Mouse (Mus musculus) forebrain, embryonic 11.5 days (tissue): Measurements from ENCODE around the gene Castor1. TPM values are rescaled to one million over a fixed set of nuclear protein-coding genes. Genes with fewer than 3 reads are reported as not detected.

Source experiments
- ATAC-seq: fragments of 200-750 bp; cut with Nextera tagmentation; replicated peaks from 2 replicates; pipeline ENCODE4 v1.8.0; 2017; ENCODE audit warnings: moderate TSS enrichment; ENCODE audit not compliant: low FRiP score
- DNase-seq: peaks from one replicate; pipeline ENCODE4 v3.0.0-alpha.2; 2017; ENCODE audit warnings: low spot score
- H3K27ac ChIP-seq: fragments of 300-500 bp; sonication (generic); 2 replicates; pipeline ENCODE4 v1.5.1; 2014; ENCODE audit warnings: low read depth, low read length
- H3K27me3 ChIP-seq: fragments of 300-500 bp; sonication (generic); 2 replicates; pipeline ENCODE4 v1.6.1; 2014; ENCODE audit warnings: mild to moderate bottlenecking, low read length, mixed read lengths; ENCODE audit not compliant: control insufficient read depth, insufficient read depth
- H3K36me3 ChIP-seq: fragments of 300-500 bp; sonication (generic); 2 replicates; pipeline ENCODE4 v1.6.1; 2014; ENCODE audit warnings: mild to moderate bottlenecking, low read length, moderate library complexity, mixed read lengths; ENCODE audit not compliant: control insufficient read depth, insufficient read depth
- H3K4me1 ChIP-seq: fragments of 300-500 bp; sonication (generic); replicated peaks from 2 replicates; pipeline ENCODE4 v1.6.1; 2014; ENCODE audit warnings: low read length, mixed read lengths; ENCODE audit not compliant: control insufficient read depth, insufficient read depth
- H3K4me2 ChIP-seq: fragments of 300-500 bp; sonication (generic); 2 replicates; pipeline ENCODE4 v1.6.1; 2014; ENCODE audit warnings: low read depth, mild to moderate bottlenecking, low read length, moderate library complexity, mixed read lengths; ENCODE audit not compliant: severe bottlenecking
- H3K4me3 ChIP-seq: fragments of 300-500 bp; sonication (generic); 2 replicates; pipeline ENCODE4 v1.5.1; 2014; ENCODE audit warnings: low read depth, low read length
- H3K9ac ChIP-seq: fragments of 300-500 bp; sonication (generic); 2 replicates; pipeline ENCODE4 v1.6.1; 2014; ENCODE audit warnings: low read length
- H3K9me3 ChIP-seq: fragments of 300-500 bp; sonication (generic); 2 replicates; pipeline ENCODE4 v1.6.1; 2016; ENCODE audit warnings: low read length, mixed read lengths; ENCODE audit not compliant: control insufficient read depth
- WGBS: fragments of 180-500 bp; shearing (Covaris S2); extraction: QIAGEN DNeasy Blood & Tissue Kit; methylation state at CpG from one replicate; pipeline ENCODE4 v1.1.7; 2014; 5-methylcytosine and 5-hydroxymethylcytosine counted together
- polyA plus RNA-seq: library from polyadenylated mRNA; unstranded; fragments of >200 nt; fragmentation: Nextera tagmentation; extraction: Ambion mirVana; gene quantifications from 2 replicates; pipeline ENCODE4 v1.2.1, GENCODE M21; 2014

Castor1 gene
- polyA plus RNA-seq, 1 experiment from 2014 or later, result 2.5 TPM

DNA sequence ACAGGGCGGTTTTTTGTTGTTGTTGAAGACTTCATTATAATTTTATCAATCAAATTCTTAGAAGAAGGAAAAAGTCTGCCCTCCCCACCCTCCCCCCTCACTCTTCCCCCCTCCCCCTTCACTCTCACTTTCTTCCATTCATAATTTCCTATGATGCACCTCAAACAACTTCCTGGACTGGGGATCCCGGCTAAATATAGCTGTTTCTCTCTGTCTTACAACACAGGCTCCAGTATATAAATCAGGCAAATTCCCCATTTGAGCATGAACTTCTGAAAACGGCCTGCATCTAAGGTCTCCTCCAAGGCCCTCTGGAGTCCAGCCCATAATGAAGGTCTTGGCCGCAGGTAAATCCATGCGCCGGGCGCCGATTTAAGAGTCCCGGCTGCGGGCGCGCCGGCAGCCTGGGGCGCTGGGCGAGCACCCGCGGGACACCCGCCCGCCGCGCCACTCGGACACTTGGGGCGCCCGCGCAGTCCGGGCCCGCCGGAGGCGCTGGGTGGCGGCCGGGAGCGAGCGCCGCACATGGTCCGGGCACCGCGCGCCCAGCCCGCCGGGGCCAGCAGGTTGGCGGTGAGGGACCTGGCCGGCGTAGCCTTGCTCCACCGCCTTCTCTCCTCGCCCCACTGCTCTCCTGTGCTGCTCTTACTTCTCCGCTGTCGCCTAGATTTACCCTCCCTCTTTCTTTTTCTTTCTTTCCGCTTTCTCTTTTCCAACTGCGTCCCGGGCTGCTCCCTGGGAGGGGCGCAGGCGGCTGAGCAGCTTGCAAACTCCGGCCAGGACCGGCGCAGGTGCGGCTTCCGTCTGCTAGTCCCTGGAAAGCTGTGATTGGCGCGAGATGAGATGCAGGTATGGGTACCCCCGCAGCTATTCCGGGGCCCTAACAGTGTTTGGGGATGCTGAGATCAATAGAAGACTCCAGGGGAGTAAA, 48.5 kb downstream of the Castor1 start:
- DNase-seq (peak; percentile 69), ATAC-seq (no peak)
- Histone ChIP-seq H3K4me3 (peak overlapping the region; percentile 39), H3K27me3 (peaks cover 32% of the 10 kb centered on the region), H3K4me1 (0 out of 2 replicates have a peak, but pooled peaks cover 3% of the 10 kb centered on the region), H3K4me2 (peak overlapping the region; percentile 73), H3K9ac (peak overlapping the region; percentile 44), H3K36me3 (no peaks in the 10 kb centered on the region), H3K27ac (no peak overlapping the region), H3K9me3 (no peaks in the 10 kb centered on the region)
- WGBS, result under 1% methylated on average over 49 of the region's 61 CpGs

DNA sequence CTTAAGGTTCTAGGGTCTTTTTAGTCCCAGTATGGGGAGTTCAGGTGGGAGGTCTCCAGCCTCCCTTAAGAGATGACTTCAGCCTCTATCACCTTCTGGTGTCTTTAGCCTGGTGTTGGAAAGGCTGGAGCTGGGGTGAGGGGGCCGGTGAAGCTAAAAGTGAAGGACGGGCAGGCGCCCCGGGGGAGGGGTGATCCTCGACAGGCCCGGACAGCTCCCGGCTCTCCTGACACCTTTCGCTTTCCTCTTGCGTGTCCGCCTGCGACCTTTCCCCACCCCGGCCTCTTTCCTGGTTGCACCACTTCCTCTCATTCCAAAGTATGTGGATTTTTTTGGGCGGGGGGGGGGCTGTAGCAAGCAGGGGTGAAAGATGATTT, 49.2 kb downstream of the Castor1 start:
- no peak for DNase-seq
- ATAC-seq, result no peak
- peak overlapping the region; percentile 73 for H3K4me2 ChIP-seq
- H3K36me3 ChIP-seq, result no peaks in the 10 kb centered on the region
- H3K4me1 ChIP-seq, result 0 out of 2 replicates have a peak, but pooled peaks cover 3% of the 10 kb centered on the region
- no peaks in the 10 kb centered on the region for H3K9me3 ChIP-seq
- H3K27ac ChIP-seq, result no peak overlapping the region
- no peak overlapping the region for H3K9ac ChIP-seq
- 6% methylated on average over 12 of the region's 13 CpGs for WGBS
- peaks cover 32% of the 10 kb centered on the region for H3K27me3 ChIP-seq
- peak overlapping the region; percentile 39 for H3K4me3 ChIP-seq

GRCm38 (mm10) chr11:4268500-4268899, 50.5 kb downstream of the Castor1 start:
- no peaks in the 10 kb centered on the region for H3K9me3 ChIP-seq
- no peak overlapping the region for H3K9ac ChIP-seq
- DNase-seq (no peak), ATAC-seq (no peak)
- H3K36me3 ChIP-seq, result no peaks in the 10 kb centered on the region
- 0 out of 2 replicates have a peak, but pooled peaks cover 3% of the 10 kb centered on the region for H3K4me1 ChIP-seq
- peaks cover 32% of the 10 kb centered on the region for H3K27me3 ChIP-seq
- H3K27ac ChIP-seq, result no peak overlapping the region
- 88% methylated on average over 6 of the region's 6 CpGs for WGBS
- H3K4me3 ChIP-seq, result no peak overlapping the region
- H3K4me2 ChIP-seq, result no peak overlapping the region

DNA sequence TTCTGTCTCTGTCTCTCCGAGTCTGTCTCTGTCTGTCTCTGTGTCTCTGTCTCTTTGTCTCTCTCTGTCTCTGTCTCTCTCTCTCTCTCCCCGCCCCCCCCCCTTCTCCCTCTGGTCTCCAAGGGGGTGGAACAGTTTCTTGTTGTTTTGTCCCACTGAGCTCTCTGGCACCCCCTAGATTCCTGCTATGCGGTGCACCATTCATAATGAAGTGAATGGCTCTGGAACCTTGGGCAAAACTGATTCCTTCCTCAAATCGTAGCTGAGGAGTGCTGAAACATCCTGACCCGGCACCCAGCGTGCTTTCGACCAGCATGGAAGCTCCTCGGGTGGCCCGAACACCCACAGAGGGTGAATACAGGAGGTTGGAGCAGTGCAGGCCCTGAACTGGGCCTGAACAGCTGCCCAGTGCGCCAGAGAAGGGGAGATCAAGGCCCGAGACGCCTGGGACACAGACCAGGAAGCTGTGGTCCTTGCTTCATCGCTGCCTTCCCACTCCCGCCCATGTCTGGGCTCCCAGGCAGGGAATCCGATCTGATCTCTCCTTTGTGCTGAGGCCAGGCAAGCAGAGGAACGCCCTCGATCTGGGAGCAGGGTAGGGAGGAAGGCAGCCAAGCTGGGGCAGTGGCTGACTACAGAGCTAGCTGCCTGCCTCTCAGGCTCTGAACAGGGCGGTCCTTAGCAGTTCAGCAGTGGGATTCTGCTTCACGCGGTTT, 52.9 kb downstream of the Castor1 start:
- H3K9me3 ChIP-seq, result no peaks in the 10 kb centered on the region
- ATAC-seq, result no peak
- no peak overlapping the region; the same call in 1 of the 2 replicates for H3K9ac ChIP-seq
- H3K27me3 ChIP-seq, result peaks cover 25% of the 10 kb centered on the region
- H3K4me2 ChIP-seq, result no peak overlapping the region
- no peaks in the 10 kb centered on the region for H3K36me3 ChIP-seq
- H3K4me3 ChIP-seq, result no peak overlapping the region
- 0 out of 2 replicates have a peak, but pooled peaks cover 3% of the 10 kb centered on the region for H3K4me1 ChIP-seq
- 17% methylated on average over 20 of the region's 20 CpGs for WGBS
- no peak overlapping the region for H3K27ac ChIP-seq
- DNase-seq, result no peak

DNA sequence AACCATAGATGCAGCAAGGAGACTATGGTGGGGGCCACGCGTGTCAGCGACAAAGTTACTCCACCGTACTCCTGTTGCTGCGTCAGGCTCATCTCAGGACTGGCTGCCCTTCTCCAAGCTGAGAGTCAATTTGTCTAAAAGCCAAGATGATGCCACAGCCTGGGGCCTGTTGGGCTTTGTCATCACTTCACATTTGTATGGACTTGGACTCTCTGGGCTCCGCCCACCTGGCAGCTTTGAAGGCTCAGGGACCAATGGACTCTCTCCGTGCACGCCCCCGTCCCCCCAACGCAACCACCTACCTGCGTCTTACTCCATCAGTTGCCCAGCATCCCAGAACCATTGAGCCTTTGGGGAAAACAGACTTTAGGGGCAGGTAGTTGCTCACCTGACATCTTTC, 53.5 kb downstream of the Castor1 start:
- H3K27ac ChIP-seq, result no peak overlapping the region
- H3K9me3 ChIP-seq, result no peaks in the 10 kb centered on the region
- H3K4me3 ChIP-seq, result no peak overlapping the region
- H3K9ac ChIP-seq, result no peak overlapping the region
- no peak overlapping the region for H3K4me2 ChIP-seq
- ATAC-seq (no peak), DNase-seq (no peak)
- no peaks in the 10 kb centered on the region for H3K36me3 ChIP-seq
- 0 out of 2 replicates have a peak, but pooled peaks cover 3% of the 10 kb centered on the region for H3K4me1 ChIP-seq
- WGBS, result 48% methylated on average over 11 of the region's 11 CpGs
- H3K27me3 ChIP-seq, result peaks cover 20% of the 10 kb centered on the region

Other genes starting within 250 kb of the Castor1 start
- 0.31 TPM in 1 of 2 replicates, not detected in the other for gene 4930556J24Rik, start 241.4 kb upstream of the Castor1 start, polyA plus RNA-seq
- gene Gal3st1, start 234.6 kb upstream of the Castor1 start, polyA plus RNA-seq, result 0.41 and 0.57 TPM in 2 replicates
- 0.29 TPM in 1 of 2 replicates, not detected in the other for gene Sec14l4, start 186.8 kb upstream of the Castor1 start, polyA plus RNA-seq
- gene Sec14l3, start 153.4 kb upstream of the Castor1 start, polyA plus RNA-seq, result 0.28 and 0.37 TPM in 2 replicates
- gene Mtfp1, start 122.8 kb upstream of the Castor1 start, polyA plus RNA-seq, result 7.9 and 8.9 TPM in 2 replicates
- 2.1 TPM in 2 replicates for gene Sec14l2, start 94.8 kb upstream of the Castor1 start, polyA plus RNA-seq
- 25.0 and 31.4 TPM in 2 replicates for gene Rnf215, start 83.0 kb upstream of the Castor1 start, polyA plus RNA-seq
- 5.3 and 5.9 TPM in 2 replicates for gene Ccdc157, start 57.9 kb upstream of the Castor1 start, polyA plus RNA-seq
- 107 and 108 TPM in 2 replicates for gene Sf3a1, start 57.9 kb upstream of the Castor1 start, polyA plus RNA-seq
- 22.4 and 23.0 TPM in 2 replicates for gene Tbc1d10a, start 31.4 kb upstream of the Castor1 start, polyA plus RNA-seq
- gene Osm, start 18.2 kb downstream of the Castor1 start, polyA plus RNA-seq, result not detected in 2 replicates
- gene Lif, start 39.3 kb downstream of the Castor1 start, polyA plus RNA-seq, result not detected in 2 replicates
- 0.25 and 0.57 TPM in 2 replicates for gene Hormad2, start 222.9 kb downstream of the Castor1 start, polyA plus RNA-seq